Mouse (Mus musculus) heart, embryonic 16.5 days (tissue): Measurements from ENCODE around the gene Usp12. TPM values are rescaled to one million over a fixed set of nuclear protein-coding genes. Genes with fewer than 3 reads are reported as not detected.

Source experiments
- ATAC-seq: fragments of 200-750 bp; cut with Nextera tagmentation; replicated peaks from 2 replicates; pipeline ENCODE4 v1.8.0; 2017; ENCODE audit warnings: moderate number of reproducible peaks; ENCODE audit not compliant: insufficient read depth, low FRiP score; ENCODE audit errors: extremely low read depth
- H3K27ac ChIP-seq: fragments of 300-500 bp; sonication (generic); 2 replicates; pipeline ENCODE4 v1.5.1; 2014; ENCODE audit warnings: mild to moderate bottlenecking, low read length, control low read depth, moderate library complexity
- H3K27me3 ChIP-seq: fragments of 300-500 bp; sonication (generic); 2 replicates; pipeline ENCODE4 v1.6.1; 2014; ENCODE audit warnings: low read length, mixed read lengths; ENCODE audit not compliant: control insufficient read depth, insufficient read depth
- H3K36me3 ChIP-seq: fragments of 300-500 bp; sonication (generic); 2 replicates; pipeline ENCODE4 v1.6.1; 2014; ENCODE audit not compliant: control insufficient read depth, insufficient read depth
- H3K4me1 ChIP-seq: fragments of 300-500 bp; sonication (generic); 2 replicates; pipeline ENCODE4 v1.6.1; 2014; ENCODE audit warnings: low read length, mixed read lengths; ENCODE audit not compliant: control insufficient read depth, insufficient read depth
- H3K4me2 ChIP-seq: fragments of 300-500 bp; sonication (generic); 2 replicates; pipeline ENCODE4 v1.6.1; 2014; ENCODE audit warnings: low read depth, mild to moderate bottlenecking, control low read depth, low read length
- H3K4me3 ChIP-seq: fragments of 300-500 bp; sonication (generic); 2 replicates; pipeline ENCODE4 v1.5.1; 2014; ENCODE audit warnings: mild to moderate bottlenecking, control low read depth, low read length
- H3K9ac ChIP-seq: fragments of 300-500 bp; sonication (generic); 2 replicates; pipeline ENCODE4 v1.6.1; 2014; ENCODE audit warnings: low read length, control low read depth
- H3K9me3 ChIP-seq: fragments of 300-500 bp; sonication (generic); replicated peaks from 2 replicates; pipeline ENCODE4 v1.6.1; 2016; ENCODE audit warnings: low read length; ENCODE audit not compliant: control insufficient read depth
- WGBS: fragments of 180-500 bp; shearing (Covaris S2); extraction: QIAGEN DNeasy Blood & Tissue Kit; methylation state at CpG from one replicate; pipeline ENCODE4 v1.1.7; 2014; 5-methylcytosine and 5-hydroxymethylcytosine counted together
- polyA plus RNA-seq: library from polyadenylated mRNA; unstranded; fragments of >200 nt; fragmentation: Nextera tagmentation; extraction: Ambion mirVana; gene quantifications from 2 replicates; pipeline ENCODE4 v1.2.1, GENCODE M21; 2015

Usp12 gene
- polyA plus RNA-seq, 1 experiment from 2014 or later = 10.1 TPM

GRCm38 (mm10) chr5:146770002-146770848 lies 24.6 kb downstream of the Usp12 start:
- peaks cover 9% of the 10 kb centered on the region for H3K4me1 ChIP-seq
- peak overlapping the region; percentile 18 for H3K27ac ChIP-seq
- H3K4me3 ChIP-seq = no peak overlapping the region
- H3K4me2 ChIP-seq = no peak overlapping the region
- peaks cover 2% of the 10 kb centered on the region; the same call in 1 of the 2 replicates for H3K9me3 ChIP-seq
- peaks cover 5% of the 10 kb centered on the region; the same call in 1 of the 2 replicates for H3K36me3 ChIP-seq
- H3K27me3 ChIP-seq = no peaks in the 10 kb centered on the region
- no peak overlapping the region for H3K9ac ChIP-seq
- ATAC-seq = no peak
- WGBS = 68% methylated on average over 15 of the region's 15 CpGs

- Histone ChIP-seq H3K9ac (no peak overlapping the region), H3K4me1 (0 out of 2 replicates have a peak, but pooled peaks cover 5% of the 10 kb centered on the region), H3K36me3 (peaks cover 6% of the 10 kb centered on the region; the same call in 1 of the 2 replicates), H3K4me2 (no peak overlapping the region), H3K4me3 (no peak overlapping the region), H3K27ac (no peak overlapping the region), H3K9me3 (no peaks in the 10 kb centered on the region), H3K27me3 (no peaks in the 10 kb centered on the region)
- no peak for ATAC-seq
- WGBS = 93% methylated on average over 5 of the region's 5 CpGs
Observed at GRCm38 (mm10) chr5:146765791-146766190, 29.0 kb downstream of the Usp12 start.

GRCm38 (mm10) chr5:146759159-146759558 lies 35.6 kb downstream of the Usp12 start:
- Histone ChIP-seq H3K27ac (no peak overlapping the region), H3K4me2 (no peak overlapping the region), H3K4me3 (no peak overlapping the region), H3K9ac (no peak overlapping the region), H3K36me3 (peaks cover 9% of the 10 kb centered on the region), H3K9me3 (no peaks in the 10 kb centered on the region), H3K4me1 (peaks cover 13% of the 10 kb centered on the region), H3K27me3 (no peaks in the 10 kb centered on the region)
- 85% methylated on average over 6 of the region's 6 CpGs for WGBS
- ATAC-seq = no peak

GRCm38 (mm10) chr5:146757921-146758320 lies 36.9 kb downstream of the Usp12 start:
- 34% methylated on average over 6 of the region's 6 CpGs for WGBS

GRCm38 (mm10) chr5:146757316-146757715 lies 37.5 kb downstream of the Usp12 start:
- Histone ChIP-seq H3K27me3 (no peaks in the 10 kb centered on the region), H3K4me3 (no peak overlapping the region), H3K4me1 (peaks cover 13% of the 10 kb centered on the region), H3K9ac (no peak overlapping the region), H3K9me3 (no peaks in the 10 kb centered on the region), H3K27ac (no peak overlapping the region), H3K36me3 (peaks cover 17% of the 10 kb centered on the region), H3K4me2 (no peak overlapping the region)
- WGBS = 84% methylated on average over 5 of the region's 5 CpGs
- no peak for ATAC-seq

More at GRCm38 (mm10) chr5:146757921-146758320, 36.9 kb downstream of the Usp12 start:
- H3K4me3 ChIP-seq = no peak overlapping the region
- H3K36me3 ChIP-seq = peaks cover 19% of the 10 kb centered on the region
- no peaks in the 10 kb centered on the region for H3K27me3 ChIP-seq
- H3K27ac ChIP-seq = no peak overlapping the region
- peaks cover 13% of the 10 kb centered on the region for H3K4me1 ChIP-seq
- no peak for ATAC-seq
- no peak overlapping the region for H3K9ac ChIP-seq
- no peak overlapping the region for H3K4me2 ChIP-seq
- H3K9me3 ChIP-seq = no peaks in the 10 kb centered on the region

GRCm38 (mm10) chr5:146753181-146753580 lies 41.6 kb downstream of the Usp12 start:
- Histone ChIP-seq H3K9me3 (no peaks in the 10 kb centered on the region), H3K27ac (no peak overlapping the region), H3K9ac (no peak overlapping the region), H3K36me3 (peaks cover 21% of the 10 kb centered on the region), H3K4me3 (no peak overlapping the region), H3K4me1 (peaks cover 8% of the 10 kb centered on the region), H3K27me3 (no peaks in the 10 kb centered on the region), H3K4me2 (no peak overlapping the region)
- ATAC-seq = no peak
- WGBS = 93% methylated on average over 8 of the region's 8 CpGs

GRCm38 (mm10) chr5:146750958-146751357 lies 43.8 kb downstream of the Usp12 start:
- Histone ChIP-seq H3K9ac (no peak overlapping the region), H3K27ac (no peak overlapping the region), H3K4me1 (no peaks in the 10 kb centered on the region; the same call in 1 of the 2 replicates), H3K9me3 (no peaks in the 10 kb centered on the region), H3K4me3 (no peak overlapping the region), H3K36me3 (peaks cover 21% of the 10 kb centered on the region), H3K27me3 (no peaks in the 10 kb centered on the region), H3K4me2 (no peak overlapping the region)
- WGBS = 78% methylated on average over 7 of the region's 7 CpGs
- ATAC-seq = no peak

GRCm38 (mm10) chr5:146750273-146750672 lies 44.5 kb downstream of the Usp12 start:
- Histone ChIP-seq H3K27ac (no peak overlapping the region), H3K27me3 (no peaks in the 10 kb centered on the region), H3K4me1 (no peaks in the 10 kb centered on the region; the same call in 1 of the 2 replicates), H3K4me3 (no peak overlapping the region), H3K9ac (no peak overlapping the region), H3K9me3 (no peaks in the 10 kb centered on the region), H3K36me3 (peaks cover 21% of the 10 kb centered on the region), H3K4me2 (no peak overlapping the region)
- 68% methylated on average over 7 of the region's 7 CpGs for WGBS
- ATAC-seq = peak; percentile 32; the same call in 1 of the 2 replicates

GRCm38 (mm10) chr5:146749857-146750256 lies 44.9 kb downstream of the Usp12 start:
- H3K4me2 ChIP-seq = no peak overlapping the region
- no peak overlapping the region for H3K4me3 ChIP-seq
- no peak for ATAC-seq
- no peak overlapping the region; the same call in 1 of the 2 replicates for H3K27ac ChIP-seq
- H3K4me1 ChIP-seq = no peaks in the 10 kb centered on the region; the same call in 1 of the 2 replicates
- WGBS = 75% methylated on average over 5 of the region's 5 CpGs
- H3K27me3 ChIP-seq = no peaks in the 10 kb centered on the region
- H3K9me3 ChIP-seq = no peaks in the 10 kb centered on the region
- H3K36me3 ChIP-seq = peaks cover 21% of the 10 kb centered on the region
- no peak overlapping the region for H3K9ac ChIP-seq
